Mouse (Mus musculus): ENCODE results near the gene Ppp1r16b.

The Ppp1r16b gene

DNA sequence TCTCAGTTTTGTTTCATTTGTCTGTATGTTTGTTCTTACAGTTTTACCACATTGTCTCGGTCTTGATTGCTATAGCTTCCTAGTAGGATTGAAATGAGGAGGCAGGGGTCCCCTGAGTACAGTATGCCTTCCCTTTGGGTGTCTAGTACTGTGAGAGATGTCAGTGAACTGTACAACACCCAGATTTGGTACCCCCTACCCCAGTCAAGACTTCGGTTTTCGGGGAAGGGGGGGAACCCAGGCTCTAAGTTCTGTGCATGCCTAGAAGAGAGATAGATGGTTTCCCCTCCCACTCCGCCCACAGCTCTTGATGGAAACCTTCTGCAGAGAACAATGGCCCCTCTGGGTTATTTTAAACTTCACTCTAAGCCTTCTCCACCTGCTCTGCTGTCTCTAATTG lies at the start of gene Ppp1r16b:
Gene Ppp1r16b (plus strand): TSS at position 301 of the 400 bp plus-strand sequence.
- DNase-seq, result no peak

DNA sequence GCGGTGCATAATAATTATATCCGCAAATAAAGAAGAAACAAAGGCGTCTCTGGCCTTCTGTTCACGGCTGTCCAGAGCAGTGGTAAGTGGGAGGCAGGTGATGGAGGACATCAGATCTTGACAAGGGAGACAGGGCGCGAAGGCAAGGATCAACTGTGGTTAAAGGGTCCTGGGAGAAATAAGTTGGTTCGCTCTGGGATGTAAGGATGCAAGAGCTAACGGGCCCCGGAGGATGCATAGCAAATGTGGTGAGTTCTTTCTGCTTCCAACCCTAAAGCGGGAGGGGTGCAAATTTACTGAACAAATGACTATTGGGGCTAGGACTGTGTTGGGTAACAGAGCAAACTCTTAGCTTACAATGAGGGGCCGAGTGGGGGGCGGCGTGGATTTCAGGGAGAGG lies 49.5 kb upstream of the Ppp1r16b start:
- no peak for DNase-seq

DNA sequence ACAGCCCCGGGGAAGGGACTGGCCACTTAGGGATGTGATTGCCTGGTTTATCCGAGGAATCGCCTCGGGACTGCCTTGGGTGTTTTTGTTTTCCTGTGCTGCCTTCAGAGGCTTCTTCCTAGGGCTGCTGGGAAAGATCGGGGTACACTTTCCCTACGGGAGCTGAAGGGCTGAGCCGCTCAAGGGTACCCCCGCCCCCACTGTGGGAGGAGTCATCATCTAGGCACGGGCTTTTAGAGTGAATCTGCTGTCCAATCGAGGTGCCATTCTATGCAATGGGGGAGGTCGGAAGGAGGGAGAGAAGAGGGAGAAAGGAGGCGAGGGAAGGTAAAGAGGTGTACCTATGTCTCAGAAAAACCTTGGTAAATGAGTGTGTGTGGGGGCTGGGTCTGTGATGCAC lies 48.9 kb upstream of the Ppp1r16b start:
- no peak for DNase-seq

DNA sequence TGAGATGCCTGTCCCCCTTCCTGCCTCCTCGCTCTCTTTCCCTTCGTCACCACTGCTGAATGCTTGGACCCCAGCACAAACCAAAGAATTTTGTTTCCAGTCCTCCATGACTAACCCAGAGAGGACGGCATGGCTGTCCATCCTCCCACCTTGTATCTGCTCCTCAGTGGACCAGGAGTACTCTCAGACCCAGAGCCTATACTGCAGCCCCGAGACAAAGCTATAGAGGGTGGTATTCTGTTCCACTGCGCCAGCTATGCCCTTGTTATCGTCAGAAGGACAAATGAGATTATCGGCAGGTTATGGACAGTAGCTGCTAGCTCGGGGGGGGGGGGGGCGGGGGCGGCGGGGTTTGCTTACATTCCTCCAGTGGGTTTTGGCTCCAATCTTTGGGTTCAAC lies 48.4 kb upstream of the Ppp1r16b start:
- DNase-seq, result no peak

DNA sequence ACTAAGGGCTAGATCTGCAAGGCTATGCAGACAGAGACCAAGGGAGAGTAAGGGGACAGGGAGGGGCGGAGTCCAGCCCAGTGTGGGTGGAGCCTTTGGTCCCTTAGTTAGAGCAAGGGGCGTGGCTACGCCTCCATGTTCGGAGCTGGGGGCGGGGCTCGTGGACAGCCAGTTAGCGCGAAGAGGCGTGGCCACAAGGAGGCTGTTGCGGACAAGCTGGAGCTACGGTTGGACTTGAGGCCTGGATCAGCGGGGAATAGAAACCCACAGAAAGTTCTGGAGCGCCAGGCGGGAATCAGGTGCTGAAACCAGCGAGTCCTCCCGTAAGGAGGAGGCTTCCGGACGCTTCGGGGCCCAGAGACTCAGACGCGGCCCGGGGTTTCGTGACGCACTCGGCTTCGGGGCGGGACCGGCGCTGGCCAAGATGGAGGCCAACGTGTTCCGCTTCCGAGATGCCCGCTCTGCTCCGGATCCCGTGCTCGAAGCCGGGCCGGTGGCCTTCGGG lies 40.4 kb upstream of the Ppp1r16b start, which contains the start of gene Actr5:
Gene Actr5 (plus strand): TSS at position 171 of the 505 bp plus-strand sequence.
- DNase-seq, result peak; percentile 85 to 94

DNA sequence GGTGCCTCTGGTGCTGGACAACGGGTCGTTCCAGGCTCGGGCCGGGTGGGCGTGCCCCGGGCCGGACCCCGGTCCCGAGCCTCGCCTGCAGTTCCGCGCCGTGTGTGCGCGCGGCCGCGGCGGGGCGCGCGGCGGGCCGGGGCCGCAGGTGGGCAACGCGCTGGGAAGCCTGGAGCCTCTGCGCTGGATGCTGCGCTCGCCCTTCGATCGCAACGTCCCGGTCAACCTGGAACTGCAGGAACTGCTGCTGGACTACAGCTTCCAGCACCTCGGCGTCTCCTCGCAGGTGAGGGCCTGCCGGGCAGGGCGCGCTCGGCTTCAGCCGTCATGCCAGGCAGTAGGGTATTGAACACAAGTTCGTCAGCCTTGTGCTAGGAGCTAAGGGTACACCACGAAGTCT lies 40.0 kb upstream of the Ppp1r16b start:
- no peak for DNase-seq

DNA sequence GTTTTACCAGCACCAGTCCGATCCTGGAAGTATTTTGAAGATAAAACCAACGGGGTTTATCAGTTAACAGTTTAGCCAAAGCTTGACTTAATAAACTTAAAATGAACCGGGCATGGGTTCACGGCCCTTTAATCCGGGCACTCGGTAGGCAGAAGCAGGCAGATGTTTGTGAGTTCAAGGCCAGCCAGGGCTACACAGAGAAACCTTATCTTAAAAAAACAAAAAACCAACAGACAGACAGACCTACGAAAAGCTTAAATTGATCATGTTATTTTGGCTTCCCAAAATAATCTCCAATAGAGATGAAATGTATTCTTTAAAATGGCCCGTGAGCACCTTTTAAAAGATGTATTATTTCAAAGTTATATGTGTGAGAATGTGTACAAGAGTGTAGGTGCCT lies 39.5 kb upstream of the Ppp1r16b start:
- DNase-seq, result no peak

DNA sequence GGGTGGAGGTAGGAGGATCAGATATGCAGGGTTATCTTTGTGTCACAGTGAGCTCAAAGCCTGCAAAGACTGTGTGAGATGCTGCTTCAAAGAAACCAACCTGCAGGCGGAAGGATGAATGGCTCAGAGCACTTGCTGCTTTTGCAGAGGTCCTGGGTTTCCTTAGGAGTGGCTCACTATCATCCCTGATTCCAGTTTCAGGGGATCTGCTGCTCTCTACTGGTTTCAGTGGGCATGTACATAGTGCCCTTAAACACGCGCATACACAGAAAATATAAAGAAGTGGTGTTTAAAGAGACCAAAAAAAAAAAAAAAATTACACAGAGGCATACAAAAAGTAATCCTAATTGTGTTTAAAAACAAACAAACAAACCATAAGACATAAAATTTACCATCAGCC lies 36.3 kb upstream of the Ppp1r16b start:
- no peak for DNase-seq

DNA sequence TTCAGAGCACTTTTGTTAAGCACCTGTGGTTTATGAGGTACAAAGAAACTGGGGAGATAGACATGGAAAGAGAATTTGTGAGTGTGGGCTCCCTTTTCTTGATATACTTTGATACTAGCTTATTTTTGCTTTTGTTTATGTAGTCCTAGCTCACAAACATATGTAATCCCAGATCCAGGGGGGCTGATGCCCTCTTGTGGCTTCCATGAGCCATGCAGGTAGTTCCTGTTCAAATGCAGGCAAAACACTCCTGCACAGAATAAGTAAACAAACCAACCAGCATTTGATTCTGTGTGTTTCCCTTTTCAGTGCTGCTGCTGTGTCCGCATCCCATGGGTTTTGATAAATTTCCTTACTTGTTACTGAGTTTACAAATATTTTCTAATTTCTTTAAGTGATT lies 35.8 kb upstream of the Ppp1r16b start:
- no peak for DNase-seq

DNA sequence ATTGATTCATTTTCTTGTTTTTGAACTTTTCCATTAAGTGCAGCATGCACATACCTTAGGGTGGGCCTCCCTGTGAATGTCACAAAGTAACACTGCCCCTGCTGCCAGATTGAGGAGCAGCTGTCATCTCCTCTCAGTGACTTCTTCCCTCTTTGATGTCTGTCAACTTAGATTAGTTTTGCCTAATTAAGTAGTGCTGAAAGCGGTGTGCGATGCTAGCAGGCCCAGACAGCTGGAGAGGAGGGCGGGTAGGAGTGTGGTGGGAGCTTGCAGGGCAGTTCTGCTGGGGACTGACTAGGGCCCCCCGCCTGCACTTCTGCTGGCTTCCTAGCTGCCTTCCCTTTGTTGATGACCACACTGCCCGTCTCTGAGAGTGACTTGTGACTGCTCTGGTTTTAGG lies 33.3 kb upstream of the Ppp1r16b start:
- no peak for DNase-seq

DNA sequence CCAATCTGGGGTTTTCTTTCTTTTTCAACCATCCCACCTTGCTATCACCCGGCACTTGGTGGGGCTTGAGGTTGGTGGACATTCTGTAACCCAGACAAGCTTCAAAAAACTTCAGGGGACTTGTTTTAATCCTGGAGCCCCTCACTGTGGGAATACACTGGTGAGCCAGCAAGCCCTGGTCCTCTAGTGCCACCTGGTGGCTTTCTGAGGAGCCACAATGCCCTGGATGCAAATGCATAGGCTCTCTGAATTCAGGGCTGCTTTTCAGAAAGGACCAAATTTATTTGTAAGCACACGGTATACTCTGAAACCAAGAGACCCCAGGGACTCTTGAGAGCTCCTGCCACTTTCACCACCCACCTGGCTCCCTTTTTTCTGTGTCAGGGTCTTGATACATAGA lies 23.3 kb upstream of the Ppp1r16b start:
- DNase-seq, result peak; percentile 35 to 69

DNA sequence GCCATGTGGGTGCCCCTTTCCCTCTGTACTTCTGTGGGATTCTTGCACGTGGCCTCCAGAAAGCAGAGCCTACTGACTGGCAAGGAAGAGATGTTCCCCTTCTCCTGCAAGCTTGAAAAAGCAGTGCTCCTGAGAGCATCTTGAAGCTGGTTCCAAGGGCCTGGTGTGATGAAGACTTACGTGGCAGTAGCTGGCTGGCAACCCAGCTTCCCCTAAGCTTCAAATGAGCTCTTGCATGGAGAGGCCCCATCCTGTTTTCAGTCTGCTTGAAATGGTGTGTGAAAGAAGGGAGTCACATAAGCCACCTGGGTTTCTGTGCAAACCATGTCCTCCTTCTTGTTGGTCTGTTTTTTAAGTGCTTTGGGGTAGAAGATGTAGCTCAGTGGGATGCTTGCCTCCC lies 22.6 kb upstream of the Ppp1r16b start:
- no peak for DNase-seq

DNA sequence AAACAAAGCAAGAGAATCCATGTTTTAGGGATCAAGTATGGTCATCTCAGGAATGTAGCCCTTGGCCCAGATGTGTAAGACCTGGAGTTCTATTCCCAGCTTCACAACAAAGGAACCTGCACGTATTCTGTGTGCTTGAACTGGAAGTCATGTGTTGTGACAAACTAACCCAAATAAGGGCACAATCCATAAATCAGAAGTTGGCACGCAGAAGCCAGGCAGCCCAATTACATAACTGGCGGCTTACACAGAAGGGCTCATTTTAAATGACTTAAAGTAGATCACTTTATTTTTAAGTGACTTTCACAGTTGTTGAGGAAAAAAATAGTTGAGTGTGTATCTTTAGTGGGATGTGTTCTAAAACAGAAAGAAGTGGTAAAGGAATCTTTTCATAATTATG lies 21.4 kb upstream of the Ppp1r16b start:
- DNase-seq, result no peak

DNA sequence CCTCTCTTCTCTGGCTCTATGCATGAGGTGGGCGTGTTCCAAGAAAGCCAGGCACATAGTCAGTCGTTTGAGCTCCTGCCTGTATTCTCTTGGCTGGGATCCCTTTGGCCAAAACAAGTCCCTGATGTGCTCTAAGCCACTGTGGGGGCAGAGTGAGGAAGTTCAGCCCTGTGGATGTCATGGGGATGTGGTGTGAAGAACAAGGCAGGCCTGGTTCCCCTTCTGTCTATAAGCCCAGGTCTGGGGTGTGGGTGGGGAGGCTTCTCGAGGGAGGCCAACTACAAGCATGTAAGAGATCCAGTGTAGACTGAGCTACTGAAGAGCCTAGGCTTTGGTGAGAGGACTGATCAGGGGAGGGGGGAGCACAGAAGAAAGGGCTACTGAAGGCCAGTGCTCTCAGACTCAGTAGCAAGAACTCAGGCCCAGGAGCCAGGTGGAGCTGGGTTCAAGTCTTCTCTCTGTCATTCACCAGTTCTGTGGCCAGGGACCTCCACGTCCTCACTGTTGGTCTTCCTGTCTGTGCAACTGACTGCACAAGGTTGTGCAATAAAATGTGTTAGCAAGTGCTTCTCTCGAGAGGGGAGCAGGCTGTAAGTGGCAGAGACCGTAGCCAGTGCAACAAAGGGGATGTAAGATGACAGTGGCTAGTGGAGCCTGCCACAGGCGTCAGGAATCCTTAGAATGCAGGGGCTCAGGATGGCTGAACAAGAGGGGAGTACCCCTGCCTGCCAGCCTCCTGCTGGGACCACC lies 13.9 kb upstream of the Ppp1r16b start:
- no peak for DNase-seq

DNA sequence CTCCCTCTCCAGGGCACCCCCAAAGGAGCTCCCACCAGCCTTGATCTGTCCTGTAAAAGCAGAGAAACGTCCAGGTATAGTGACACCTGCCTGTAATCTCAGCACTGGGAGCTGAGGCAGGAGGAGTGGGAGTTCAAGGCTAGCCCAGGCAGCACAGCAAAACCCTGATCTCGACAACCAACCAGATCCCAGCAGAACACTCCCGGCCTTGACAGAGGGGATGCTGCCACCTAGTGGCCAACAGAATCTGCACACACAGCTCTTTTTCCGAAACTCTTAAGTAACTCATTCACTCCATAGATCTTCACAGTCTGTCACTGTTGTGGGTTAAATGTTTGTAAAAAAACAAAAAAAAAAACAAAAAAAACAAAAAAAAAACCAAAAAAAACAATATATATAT lies 12.2 kb upstream of the Ppp1r16b start:
- peak; percentile 54 to 79 for DNase-seq

DNA sequence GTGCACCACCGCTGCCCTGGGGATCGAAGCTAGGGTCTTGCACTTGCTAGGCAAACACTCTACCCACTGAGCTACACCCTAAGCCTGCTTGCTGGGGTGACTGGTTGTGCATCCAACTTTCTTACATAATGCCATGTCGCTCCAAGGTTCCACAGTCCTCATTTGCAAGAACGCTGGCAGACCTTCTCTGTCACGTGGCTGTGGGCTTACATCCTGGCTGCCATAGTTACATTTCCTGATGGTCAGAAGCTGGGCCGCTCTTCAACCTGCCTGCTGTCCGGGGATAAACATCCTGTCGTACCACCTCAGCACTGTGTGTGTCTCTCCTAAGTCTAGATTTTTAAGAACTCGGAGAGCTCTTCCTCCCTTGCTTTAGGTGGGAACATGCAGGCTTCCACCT lies 10.5 kb upstream of the Ppp1r16b start:
- no peak for DNase-seq

DNA sequence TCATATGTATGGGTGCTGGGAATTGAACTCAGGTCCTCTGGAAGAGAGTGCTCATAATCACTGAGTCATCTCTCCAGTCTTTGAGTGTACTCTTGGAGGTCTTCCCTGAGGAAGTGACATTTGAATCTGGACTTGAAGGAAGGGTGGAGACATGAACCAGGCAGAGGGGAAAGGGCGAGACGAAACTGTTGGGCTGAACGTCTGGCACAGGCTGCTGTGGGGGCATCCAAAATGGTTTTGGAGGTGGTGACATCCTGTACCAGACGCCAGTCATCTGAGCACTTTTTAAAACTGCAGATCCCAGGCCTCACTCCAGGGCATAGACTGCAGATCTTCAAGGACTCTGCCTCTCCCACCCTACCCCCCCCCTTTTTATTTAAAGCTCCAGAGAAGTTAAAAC lies 9.4 kb upstream of the Ppp1r16b start:
- no peak for DNase-seq

DNA sequence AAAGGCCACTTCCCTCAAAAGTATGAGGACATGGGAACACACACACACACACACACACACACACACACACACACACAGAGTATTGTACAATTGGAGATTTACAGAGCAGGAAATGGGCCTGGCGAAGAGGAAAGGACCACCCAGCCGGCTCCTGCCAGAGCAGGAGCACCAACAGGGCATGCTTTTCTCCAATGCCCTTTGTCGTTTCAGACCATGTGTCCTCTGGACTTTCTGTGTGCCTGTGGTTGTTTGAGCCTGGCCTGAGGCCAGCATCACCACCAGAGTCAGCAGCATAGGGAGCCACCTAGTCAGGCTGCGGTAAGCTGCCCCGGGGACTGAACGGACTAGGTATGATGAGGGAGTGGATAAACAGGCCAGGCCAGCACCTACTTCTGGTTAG lies 6.4 kb upstream of the Ppp1r16b start:
- no peak for DNase-seq

DNA sequence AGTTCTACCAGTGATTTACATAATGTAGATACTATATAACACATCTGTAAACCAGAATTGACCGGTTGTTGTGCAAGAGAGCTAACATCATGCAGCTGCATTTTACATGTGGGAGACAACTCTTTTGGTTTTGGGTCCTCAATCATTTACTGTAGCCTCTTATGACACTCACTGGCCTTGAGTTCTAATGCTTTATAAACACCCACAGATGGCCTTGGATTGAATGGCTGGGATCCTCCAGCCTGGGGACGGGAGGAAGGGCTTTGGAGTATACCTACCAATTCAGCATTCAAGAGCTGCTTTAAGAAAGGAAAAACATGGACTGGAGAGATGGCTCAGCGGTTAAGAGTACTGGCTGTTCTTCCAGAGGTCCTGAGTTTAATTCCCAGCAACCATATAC lies 5.9 kb upstream of the Ppp1r16b start:
- DNase-seq, result no peak

DNA sequence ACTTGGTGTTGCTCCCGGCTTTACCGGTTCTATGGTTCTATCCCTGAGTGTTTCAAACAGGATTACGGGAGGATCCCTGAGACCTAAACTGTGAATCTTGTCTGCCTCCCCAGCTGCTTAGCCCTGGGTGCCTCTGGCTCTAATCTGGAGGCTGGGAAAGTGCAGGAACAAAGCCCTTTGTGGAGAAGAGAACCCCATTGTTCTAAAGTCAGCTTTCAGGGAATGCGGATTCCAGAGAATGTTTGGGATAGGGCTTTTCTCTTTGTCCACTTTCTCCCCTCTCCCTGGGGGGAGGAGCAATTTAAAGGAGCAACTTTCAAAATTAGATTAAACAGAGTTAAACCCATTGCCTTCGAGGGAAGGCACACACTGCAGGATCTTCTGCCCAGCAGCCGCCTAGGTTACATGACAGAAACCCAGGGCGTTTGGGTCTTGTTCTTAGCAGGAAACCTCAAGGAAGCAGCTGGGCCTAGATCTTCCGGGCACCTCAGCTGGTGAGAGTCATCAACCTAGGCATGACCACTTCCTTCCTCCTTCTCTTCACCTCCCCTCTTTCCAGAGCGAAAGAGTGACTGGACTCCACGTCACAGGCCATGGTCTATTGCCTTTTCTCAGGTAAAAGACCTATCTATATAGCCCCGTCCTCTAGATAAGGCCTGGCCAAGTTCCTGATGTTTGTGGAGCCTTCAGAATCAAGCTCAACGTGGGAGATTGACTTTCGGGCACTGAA lies 1.0 kb downstream of the Ppp1r16b start:
- peak; percentile 54 to 77 for DNase-seq

DNA sequence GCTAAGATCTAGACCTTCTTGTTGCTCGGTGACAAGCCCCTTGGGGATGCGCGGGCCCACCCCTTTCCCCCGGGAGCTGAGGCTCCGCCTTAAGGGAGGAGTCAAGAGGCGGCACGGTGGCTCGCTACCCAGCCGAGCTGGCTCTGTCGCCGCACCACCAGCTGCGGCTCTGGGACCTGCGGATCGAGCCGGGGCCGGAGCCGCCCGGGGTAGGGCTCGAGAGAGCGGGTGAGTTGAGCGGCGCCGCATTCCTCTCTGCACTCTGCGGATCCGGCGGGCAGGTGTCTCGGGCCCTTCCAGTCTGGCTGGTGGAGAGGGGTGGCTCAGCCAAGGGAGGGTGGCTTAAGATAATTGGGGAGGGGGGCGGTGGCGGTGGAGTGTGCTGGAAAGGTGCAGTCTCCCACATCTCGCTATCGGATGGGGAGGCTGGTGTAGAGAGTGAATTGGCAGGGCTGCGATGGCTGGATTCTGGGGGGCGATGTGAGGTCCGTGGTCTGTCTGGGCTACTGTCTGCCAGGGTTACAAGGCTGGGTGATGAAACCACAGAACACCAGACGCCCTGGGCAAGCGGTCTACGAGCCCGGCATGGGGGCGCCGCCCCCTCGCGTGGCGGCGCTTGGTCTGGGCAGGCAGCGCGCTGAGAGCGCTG lies 1.9 kb downstream of the Ppp1r16b start:
- DNase-seq, result peak; percentile 84 to 85

DNA sequence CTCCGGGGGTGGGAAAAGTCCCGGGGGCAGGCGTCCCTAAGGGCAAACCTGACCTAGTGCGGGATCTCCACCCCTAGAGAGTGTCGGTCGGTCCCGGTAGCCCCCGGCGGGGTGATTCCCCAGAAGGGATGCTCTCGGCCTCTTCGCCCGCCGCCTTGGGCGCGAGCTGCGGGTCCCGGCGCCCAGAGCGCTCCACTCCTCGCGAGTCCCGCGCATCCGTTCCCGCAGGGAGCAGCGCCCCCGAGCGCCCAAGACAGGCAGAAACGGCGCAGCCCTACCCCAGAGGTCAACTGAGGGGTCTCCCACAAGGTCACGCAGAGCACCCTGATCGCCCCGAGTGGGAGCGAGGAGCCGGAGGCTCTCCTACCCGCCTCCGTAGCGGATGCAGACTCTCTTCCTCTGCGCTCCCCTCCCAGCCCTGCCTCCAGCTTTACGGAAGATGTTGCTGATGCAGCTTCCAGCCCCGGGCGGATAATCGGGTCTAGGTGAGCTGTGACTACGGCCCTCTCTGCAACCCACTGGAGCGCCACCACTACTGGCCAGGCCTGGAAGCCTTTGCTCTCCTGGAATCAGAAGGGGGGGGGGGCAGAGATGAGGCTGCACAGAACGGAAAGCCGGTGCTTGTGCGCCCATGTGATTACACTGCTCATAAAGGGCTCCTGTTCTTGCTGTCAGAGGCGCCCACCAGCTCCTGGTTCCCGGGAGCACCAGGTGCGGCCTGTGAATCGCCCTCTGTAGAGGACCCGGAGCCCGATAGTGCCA lies 2.7 kb downstream of the Ppp1r16b start:
- DNase-seq, result peak; percentile 59 to 71

DNA sequence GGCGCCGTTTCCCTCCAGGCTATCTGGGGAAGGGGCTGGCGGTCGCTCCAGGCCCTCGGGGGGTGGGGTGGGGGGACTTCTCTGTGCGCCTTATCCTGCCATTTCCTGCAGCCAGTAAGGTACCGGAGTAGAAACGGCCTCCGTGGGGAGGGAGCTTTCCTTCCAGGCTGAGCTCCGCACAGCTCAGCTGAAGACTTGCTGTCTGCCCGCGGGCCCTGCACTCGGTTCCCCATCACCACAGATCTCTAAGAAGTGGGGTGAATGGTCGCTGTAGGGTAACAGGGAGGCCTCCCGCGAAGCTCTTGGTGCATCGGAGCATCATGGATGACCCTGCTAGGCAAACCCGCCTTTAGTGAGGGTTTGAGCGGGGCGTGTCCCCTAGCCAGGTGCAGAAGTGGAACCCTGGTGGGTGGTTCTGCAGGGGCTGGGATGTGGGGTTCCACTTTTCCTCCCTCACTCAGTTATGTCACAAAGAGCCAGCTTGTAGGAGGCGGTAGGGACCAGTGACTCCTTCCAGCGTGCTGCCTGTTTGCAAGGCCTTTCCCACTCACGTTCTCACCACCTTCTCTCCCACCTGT lies 3.3 kb downstream of the Ppp1r16b start:
- DNase-seq, result peak in 1 of 2 experiments; percentile 47
